In the genomic region with DNA sequence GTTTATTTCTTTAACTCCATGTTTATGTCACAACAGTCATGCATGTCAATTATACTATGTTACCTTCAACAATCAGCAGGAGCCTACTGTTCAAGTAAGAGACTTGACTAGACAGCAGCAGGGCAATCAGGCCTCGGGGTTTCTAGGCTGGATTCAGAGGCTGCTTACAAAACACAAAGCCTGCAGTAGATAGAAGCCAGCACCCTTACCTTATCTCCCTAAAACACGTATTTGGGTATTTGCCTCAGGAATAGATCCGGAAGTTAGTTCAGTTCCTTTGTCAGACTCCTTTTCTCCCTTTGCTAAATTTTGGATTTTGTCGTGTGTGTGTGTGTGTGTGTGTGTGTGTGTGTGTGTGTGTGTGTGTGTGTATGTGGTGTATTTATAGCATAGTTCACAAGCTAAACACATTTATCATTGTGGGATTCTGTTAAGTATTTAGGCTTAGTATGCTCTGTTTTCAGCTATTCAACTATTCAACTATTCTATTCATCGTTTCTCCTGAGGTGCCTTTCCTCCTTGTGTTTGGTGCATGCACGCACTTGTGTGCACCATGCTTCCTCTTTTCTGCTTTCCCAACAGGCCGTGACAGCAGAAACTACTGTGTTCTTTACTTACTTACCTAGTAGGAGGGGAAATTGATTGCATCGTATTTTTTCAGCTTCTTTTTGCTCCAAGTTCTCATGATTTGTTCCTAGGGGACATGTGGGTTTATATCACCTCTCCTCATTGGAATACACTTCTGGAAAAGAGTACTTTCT, we compare ENCODE assay signal across 16 mouse cellular contexts. TPM values are rescaled to one million over a fixed set of nuclear protein-coding genes. Genes with fewer than 3 reads are reported as not detected.
DNase-seq lines count a peak whose midpoint lies in the region; ATAC-seq and TF ChIP-seq lines count a peak whose summit lies in the region.
"Had no signal": no experiment of that assay in that cellular context is flagged by ENCODE, and none has a peak within 500 bp of the region (broad histone marks: within the 10 kb centered on the region; RNA-seq: fewer than 3 reads in every experiment).

No protein-coding gene starts in this region.

- H3K9me3 ChIP-seq in kidney, embryonic 16.5 days (ENCODE audit: low read length): no peaks in the 10 kb centered on the region
- H3K9me3 ChIP-seq: limb, embryonic 15.5 days; neural tube, embryonic 13.5 days had no signal

- H3K27me3 ChIP-seq in kidney, adult 2 months (replicated peaks; ENCODE audit: control insufficient read depth, insufficient read depth, low read length): no peaks in the 10 kb centered on the region
- no peaks in the 10 kb centered on the region for H3K27me3 ChIP-seq in kidney, embryonic 16.5 days (ENCODE audit: insufficient read depth, low read length)
- H3K27me3 ChIP-seq: limb, embryonic 15.5 days; neural tube, embryonic 13.5 days had no signal

- peak; percentile 40 to 48 for DNase-seq in spleen, postnatal 36 days (ENCODE audit: low spot score in 2 of 2)
- no peak for DNase-seq in spleen, adult 12 weeks (ENCODE audit: low spot score)
- DNase-seq in liver: peak; percentile 53
- no peak for DNase-seq in kidney, postnatal 14 days
- DNase-seq in kidney, adult 2 months: no peak
- no peak for DNase-seq in embryo, embryonic 10 days (ENCODE audit: low spot score)
- DNase-seq: adrenal gland, adult 8-10 months; cerebellum, adult 2 months; gastrocnemius, postnatal 10 days; heart, postnatal 14 days had no signal

- H3K4me1 ChIP-seq in kidney, adult 2 months (ENCODE audit: control insufficient read depth, insufficient read depth, low read length): no peaks in the 10 kb centered on the region
- H3K4me1 ChIP-seq in kidney, embryonic 16.5 days (ENCODE audit: insufficient read depth, low read length): no peaks in the 10 kb centered on the region
- H3K4me1 ChIP-seq: limb, embryonic 15.5 days; neural tube, embryonic 13.5 days had no signal

- H3K27ac ChIP-seq in kidney, adult 2 months (ENCODE audit: insufficient read depth, low read depth, low read length): no peak overlapping the region
- no peak overlapping the region for H3K27ac ChIP-seq in kidney, embryonic 16.5 days (ENCODE audit: low read length)
- H3K27ac ChIP-seq: limb, embryonic 15.5 days; macrophage; neural tube, embryonic 13.5 days had no signal

- ATAC-seq in megakaryocyte progenitor cell, adult 5-6 weeks (replicated peaks; ENCODE audit: poor library complexity): peak; percentile 95
- no peak for ATAC-seq in kidney, embryonic 16.5 days (ENCODE audit: low FRiP score, low TSS enrichment)
- ATAC-seq: forebrain, embryonic 16.5 days had no signal

- no peak overlapping the region for H3K4me3 ChIP-seq in kidney, adult 2 months (ENCODE audit: insufficient read depth, low read depth, low read length)
- no peak overlapping the region for H3K4me3 ChIP-seq in kidney, embryonic 16.5 days (ENCODE audit: low read length)
- H3K4me3 ChIP-seq: limb, embryonic 15.5 days; neural tube, embryonic 13.5 days had no signal

- no peaks in the 10 kb centered on the region for H3K36me3 ChIP-seq in kidney, adult 2 months (ENCODE audit: control insufficient read depth, insufficient read depth, low read length)
- no peaks in the 10 kb centered on the region for H3K36me3 ChIP-seq in kidney, embryonic 16.5 days (ENCODE audit: insufficient read depth, low read length)
- H3K36me3 ChIP-seq: limb, embryonic 15.5 days; neural tube, embryonic 13.5 days had no signal

- H3K4me2 ChIP-seq in kidney, embryonic 16.5 days (replicated peaks; ENCODE audit: low read depth, low read length): no peak overlapping the region
- H3K4me2 ChIP-seq: limb, embryonic 15.5 days; neural tube, embryonic 13.5 days had no signal

- 79% methylated on average over 8 of the region's 8 CpGs for WGBS in kidney, adult 2 months
- 86% methylated on average over 8 of the region's 8 CpGs for WGBS in kidney, embryonic 16.5 days

- TF ChIP-seq CTCF in kidney, adult 2 months (conservative IDR thresholded peaks at IDR 0.05; ENCODE audit: insufficient read depth, insufficient read length, low read depth, low read length): no peak

- H3K9ac ChIP-seq in kidney, embryonic 16.5 days (replicated peaks; ENCODE audit: low read length): no peak overlapping the region
- H3K9ac ChIP-seq: limb, embryonic 15.5 days; neural tube, embryonic 13.5 days had no signal

- TF ChIP-seq POLR2A in kidney, adult 2 months (IDR thresholded peaks at IDR 0.05; ENCODE audit: low read depth, low read length): no peak

RNA-seq across cellular contexts. Expression of a gene that starts 6.9 kb away (rescaled TPM):
- total RNA-seq in megakaryocyte progenitor cell, adult 5-6 weeks (2015): 154 and 155 TPM in 2 replicates
- total RNA-seq in megakaryocyte progenitor cell, adult 5-6 weeks (2017): 129 and 134 TPM in 2 replicates
- 31.3 and 37.8 TPM in 2 replicates for polyA plus RNA-seq in kidney, adult 2 months (2012; rRNA removed)
- polyA plus RNA-seq in kidney, embryonic 16.5 days (2015; fragmentation: Nextera tagmentation; extraction: Ambion mirVana): 15.7 and 16.9 TPM in 2 replicates

Comparison
In these comparisons a context has a peak if more than half of its experiments do, and no peak if none do; other contexts are left out.
1. DNase-seq: peak in spleen, postnatal 36 days (2 of 2) and liver (single experiment); none in spleen, adult 12 weeks (single experiment), kidney, postnatal 14 days (single experiment), kidney, adult 2 months (single experiment) and embryo, embryonic 10 days (single experiment).